Mouse (Mus musculus): ENCODE measurements around the gene Etnk2. TPM values are rescaled to one million over a fixed set of nuclear protein-coding genes. Genes with fewer than 3 reads are reported as not detected.
A peak's percentile ranks its signal among the peaks of the same experiment; 100 is the strongest.

Gene Etnk2
- polyA plus RNA-seq, 1 experiment: 0.18 TPM

DNA sequence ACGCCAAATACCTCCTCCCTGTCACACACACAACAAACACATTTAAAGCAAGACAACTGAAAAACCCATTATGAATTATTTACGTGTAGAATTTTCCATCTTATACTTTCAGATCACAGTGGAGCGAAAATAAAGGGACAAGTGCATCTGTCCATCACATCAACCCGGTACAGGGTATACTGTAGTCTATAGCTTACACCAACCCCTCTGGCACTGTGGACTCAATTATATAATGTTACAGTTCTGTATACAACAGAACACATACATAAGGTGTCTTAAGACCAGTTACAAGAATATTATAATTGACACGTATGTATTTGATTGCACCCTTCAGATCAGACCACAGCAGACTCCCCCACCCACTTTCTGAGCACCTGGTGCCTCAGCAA, 33.7 kb downstream of the Etnk2 start:
- Histone ChIP-seq H3K4me3 (ENCODE audit: control insufficient read depth, insufficient read depth, low read length) (no peak overlapping the region), H3K36me3 (ENCODE audit: control insufficient read depth, insufficient read depth, low read length) (no peaks in the 10 kb centered on the region), H3K4me1 (replicated peaks; ENCODE audit: control insufficient read depth, insufficient read depth, low read length) (peaks cover 28% of the 10 kb centered on the region), H3K27me3 (ENCODE audit: control insufficient read depth, insufficient read depth, low read length) (no peaks in the 10 kb centered on the region), H3K27ac (ENCODE audit: control insufficient read depth, insufficient read depth, low read length) (no peak overlapping the region)
- TF ChIP-seq CTCF (IDR thresholded peaks at IDR 0.05; ENCODE audit: borderline replicate concordance, control insufficient read depth, extremely low read depth, insufficient read depth, low read length, poor library complexity): no peak
- no peak for TF ChIP-seq POLR2A (IDR thresholded peaks at IDR 0.05; ENCODE audit: control insufficient read depth, extremely low read depth, insufficient read depth, low read length, poor library complexity)
- no peak for DNase-seq
- WGBS: 80% methylated on average over 5 of the region's 5 CpGs

GRCm38 (mm10) chr1:133397483-133398237, 34.3 kb downstream of the Etnk2 start:
- Histone ChIP-seq H3K4me1 (replicated peaks; ENCODE audit: control insufficient read depth, insufficient read depth, low read length) (peaks cover 28% of the 10 kb centered on the region), H3K36me3 (ENCODE audit: control insufficient read depth, insufficient read depth, low read length) (no peaks in the 10 kb centered on the region), H3K27me3 (ENCODE audit: control insufficient read depth, insufficient read depth, low read length) (no peaks in the 10 kb centered on the region), H3K27ac (ENCODE audit: control insufficient read depth, insufficient read depth, low read length) (no peak overlapping the region), H3K4me3 (ENCODE audit: control insufficient read depth, insufficient read depth, low read length) (no peak overlapping the region)
- TF ChIP-seq POLR2A (IDR thresholded peaks at IDR 0.05; ENCODE audit: control insufficient read depth, extremely low read depth, insufficient read depth, low read length, poor library complexity) (no peak), CTCF (IDR thresholded peaks at IDR 0.05; ENCODE audit: borderline replicate concordance, control insufficient read depth, extremely low read depth, insufficient read depth, low read length, poor library complexity) (no peak)
- 51% methylated on average over 17 of the region's 17 CpGs for WGBS
- DNase-seq: no peak

- Histone ChIP-seq H3K4me1 (replicated peaks; ENCODE audit: control insufficient read depth, insufficient read depth, low read length) (peaks cover 26% of the 10 kb centered on the region), H3K4me3 (ENCODE audit: control insufficient read depth, insufficient read depth, low read length) (no peak overlapping the region), H3K27me3 (ENCODE audit: control insufficient read depth, insufficient read depth, low read length) (no peaks in the 10 kb centered on the region), H3K27ac (ENCODE audit: control insufficient read depth, insufficient read depth, low read length) (no peak overlapping the region), H3K36me3 (ENCODE audit: control insufficient read depth, insufficient read depth, low read length) (no peaks in the 10 kb centered on the region)
- DNase-seq: peak; percentile 34
- no peak for TF ChIP-seq POLR2A (IDR thresholded peaks at IDR 0.05; ENCODE audit: control insufficient read depth, extremely low read depth, insufficient read depth, low read length, poor library complexity)
- TF ChIP-seq CTCF (IDR thresholded peaks at IDR 0.05; ENCODE audit: borderline replicate concordance, control insufficient read depth, extremely low read depth, insufficient read depth, low read length, poor library complexity): peak; percentile 10; the same call in 1 of the 2 replicates
- 29% methylated on average over 13 of the region's 13 CpGs for WGBS
Measured at GRCm38 (mm10) chr1:133400014-133400725, 36.8 kb downstream of the Etnk2 start.

- TF ChIP-seq POLR2A (IDR thresholded peaks at IDR 0.05; ENCODE audit: control insufficient read depth, extremely low read depth, insufficient read depth, low read length, poor library complexity) (no peak), CTCF (IDR thresholded peaks at IDR 0.05; ENCODE audit: borderline replicate concordance, control insufficient read depth, extremely low read depth, insufficient read depth, low read length, poor library complexity) (no peak)
- no peak for DNase-seq
- Histone ChIP-seq H3K4me1 (replicated peaks; ENCODE audit: control insufficient read depth, insufficient read depth, low read length) (peaks cover 23% of the 10 kb centered on the region), H3K36me3 (ENCODE audit: control insufficient read depth, insufficient read depth, low read length) (no peaks in the 10 kb centered on the region), H3K4me3 (ENCODE audit: control insufficient read depth, insufficient read depth, low read length) (no peak overlapping the region), H3K27ac (ENCODE audit: control insufficient read depth, insufficient read depth, low read length) (no peak overlapping the region), H3K27me3 (ENCODE audit: control insufficient read depth, insufficient read depth, low read length) (no peaks in the 10 kb centered on the region)
- WGBS: 95% methylated on average over 4 of the region's 4 CpGs
Measured at GRCm38 (mm10) chr1:133404005-133404404, 40.6 kb downstream of the Etnk2 start.

DNA sequence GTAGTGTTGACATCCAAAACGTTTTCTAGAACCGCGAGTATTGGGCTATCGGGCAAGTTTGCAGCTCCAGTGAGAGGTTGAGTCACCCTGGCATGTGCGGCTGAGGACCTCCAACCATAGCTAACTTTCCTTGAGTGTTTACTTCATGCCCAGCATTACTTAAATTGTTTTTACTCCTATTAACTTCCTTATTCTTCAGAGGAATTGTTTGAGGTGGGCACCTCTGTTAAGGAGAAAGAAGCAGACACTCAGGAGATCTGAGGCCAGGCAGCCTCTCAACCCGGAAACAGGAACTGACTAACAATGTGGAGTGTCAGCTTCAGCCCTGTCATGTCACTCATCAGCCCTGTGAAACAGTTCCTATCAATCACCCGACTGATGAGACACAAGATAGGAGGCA, 43.2 kb downstream of the Etnk2 start:
- Histone ChIP-seq H3K36me3 (ENCODE audit: control insufficient read depth, insufficient read depth, low read length) (no peaks in the 10 kb centered on the region), H3K4me1 (replicated peaks; ENCODE audit: control insufficient read depth, insufficient read depth, low read length) (peaks cover 6% of the 10 kb centered on the region; the same call in 1 of the 2 replicates), H3K4me3 (ENCODE audit: control insufficient read depth, insufficient read depth, low read length) (no peak overlapping the region), H3K27ac (ENCODE audit: control insufficient read depth, insufficient read depth, low read length) (no peak overlapping the region), H3K27me3 (ENCODE audit: control insufficient read depth, insufficient read depth, low read length) (no peaks in the 10 kb centered on the region)
- TF ChIP-seq CTCF (IDR thresholded peaks at IDR 0.05; ENCODE audit: borderline replicate concordance, control insufficient read depth, extremely low read depth, insufficient read depth, low read length, poor library complexity) (no peak), POLR2A (IDR thresholded peaks at IDR 0.05; ENCODE audit: control insufficient read depth, extremely low read depth, insufficient read depth, low read length, poor library complexity) (no peak)
- no peak for DNase-seq
- WGBS: 66% methylated on average over 7 of the region's 7 CpGs

DNA sequence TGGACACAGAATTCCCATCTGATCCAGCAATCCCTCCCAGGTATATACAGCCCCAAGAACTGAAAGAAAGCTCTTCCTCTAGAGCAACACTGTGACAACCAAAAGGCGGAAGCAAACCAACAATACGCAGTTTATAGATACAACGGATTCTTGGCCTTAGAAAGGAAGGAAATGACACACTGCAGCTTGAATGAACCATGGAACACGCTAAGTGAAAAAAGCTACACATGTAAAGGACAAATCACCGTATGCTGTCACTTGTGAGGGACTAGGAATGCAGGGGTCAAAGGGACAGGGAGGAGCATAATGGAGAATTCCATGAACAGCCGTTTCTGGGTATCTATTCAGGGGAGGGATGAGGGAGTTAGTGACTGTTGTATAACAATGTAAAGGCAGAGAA, 44.1 kb downstream of the Etnk2 start:
- Histone ChIP-seq H3K4me3 (ENCODE audit: control insufficient read depth, insufficient read depth, low read length) (no peak overlapping the region), H3K36me3 (ENCODE audit: control insufficient read depth, insufficient read depth, low read length) (no peaks in the 10 kb centered on the region), H3K27ac (ENCODE audit: control insufficient read depth, insufficient read depth, low read length) (no peak overlapping the region), H3K4me1 (replicated peaks; ENCODE audit: control insufficient read depth, insufficient read depth, low read length) (peaks cover 7% of the 10 kb centered on the region; the same call in 1 of the 2 replicates), H3K27me3 (ENCODE audit: control insufficient read depth, insufficient read depth, low read length) (no peaks in the 10 kb centered on the region)
- TF ChIP-seq POLR2A (IDR thresholded peaks at IDR 0.05; ENCODE audit: control insufficient read depth, extremely low read depth, insufficient read depth, low read length, poor library complexity): no peak
- 91% methylated on average over 6 of the region's 6 CpGs for WGBS
- no peak for DNase-seq

Data from thymus, adult 2 months (tissue).